Mouse (Mus musculus): ENCODE measurements around the gene Trio. TPM values are rescaled to one million over a fixed set of nuclear protein-coding genes. Genes with fewer than 3 reads are reported as not detected.

The Trio gene
- polyA plus RNA-seq, 1 experiment from 2014 or later, result 17.4 TPM

GRCm38 (mm10) chr15:27943486-27944195 lies 82.0 kb downstream of the Trio start:
- Histone ChIP-seq H3K27ac (no peak overlapping the region), H3K9me3 (replicated peaks; ENCODE audit: low read length) (no peaks in the 10 kb centered on the region), H3K4me1 (replicated peaks; ENCODE audit: insufficient read depth, low read length) (0 out of 2 replicates have a peak, but pooled peaks cover 16% of the 10 kb centered on the region), H3K9ac (ENCODE audit: low read depth, low read length) (no peak overlapping the region), H3K4me3 (replicated peaks; ENCODE audit: low read depth, low read length) (no peak overlapping the region), H3K36me3 (ENCODE audit: insufficient read depth, low read length) (no peaks in the 10 kb centered on the region), H3K27me3 (ENCODE audit: insufficient read depth, low read length) (no peaks in the 10 kb centered on the region), H3K4me2 (ENCODE audit: low read length) (no peak overlapping the region)
- no peak for TF ChIP-seq CTCF (IDR thresholded peaks at IDR 0.05; ENCODE audit: low read depth)
- ATAC-seq (replicated peaks; ENCODE audit: low FRiP score, low read depth) (peak; percentile 27; the same call in 1 of the 2 replicates), DNase-seq (ENCODE audit: low spot score) (no peak)
- WGBS, result 53% methylated on average over 18 of the region's 18 CpGs

- DNase-seq (ENCODE audit: low spot score) (no peak), ATAC-seq (replicated peaks; ENCODE audit: low FRiP score, low read depth) (no peak)
- Histone ChIP-seq H3K27me3 (ENCODE audit: insufficient read depth, low read length) (no peaks in the 10 kb centered on the region), H3K4me1 (replicated peaks; ENCODE audit: insufficient read depth, low read length) (peaks cover 23% of the 10 kb centered on the region), H3K27ac (no peak overlapping the region), H3K36me3 (ENCODE audit: insufficient read depth, low read length) (no peaks in the 10 kb centered on the region), H3K9me3 (replicated peaks; ENCODE audit: low read length) (no peaks in the 10 kb centered on the region), H3K4me3 (replicated peaks; ENCODE audit: low read depth, low read length) (no peak overlapping the region), H3K4me2 (ENCODE audit: low read length) (no peak overlapping the region), H3K9ac (ENCODE audit: low read depth, low read length) (no peak overlapping the region)
- TF ChIP-seq CTCF (IDR thresholded peaks at IDR 0.05; ENCODE audit: low read depth), result no peak
- 71% methylated on average over 11 of the region's 11 CpGs for WGBS
These were observed 83.3 kb downstream of the Trio start for GRCm38 (mm10) chr15:27942148-27942847.

GRCm38 (mm10) chr15:27941441-27941840 lies 84.2 kb downstream of the Trio start:
- no peak for ATAC-seq (replicated peaks; ENCODE audit: low FRiP score, low read depth)
- 48% methylated on average over 8 of the region's 8 CpGs for WGBS
- TF ChIP-seq CTCF (IDR thresholded peaks at IDR 0.05; ENCODE audit: low read depth), result no peak

GRCm38 (mm10) chr15:27941020-27941419 lies 84.6 kb downstream of the Trio start:
- no peak overlapping the region for H3K4me2 ChIP-seq (ENCODE audit: low read length)
- peaks cover 32% of the 10 kb centered on the region for H3K4me1 ChIP-seq (replicated peaks; ENCODE audit: insufficient read depth, low read length)
- peak; percentile 46 for DNase-seq (ENCODE audit: low spot score)
- WGBS, result 30% methylated on average over 8 of the region's 8 CpGs
- TF ChIP-seq CTCF (IDR thresholded peaks at IDR 0.05; ENCODE audit: low read depth), result no peak
- no peaks in the 10 kb centered on the region for H3K27me3 ChIP-seq (ENCODE audit: insufficient read depth, low read length)
- no peak overlapping the region for H3K9ac ChIP-seq (ENCODE audit: low read depth, low read length)
- H3K36me3 ChIP-seq (ENCODE audit: insufficient read depth, low read length), result no peaks in the 10 kb centered on the region
- no peaks in the 10 kb centered on the region for H3K9me3 ChIP-seq (replicated peaks; ENCODE audit: low read length)
- no peak for ATAC-seq (replicated peaks; ENCODE audit: low FRiP score, low read depth)
- H3K4me3 ChIP-seq (replicated peaks; ENCODE audit: low read depth, low read length), result no peak overlapping the region
- H3K27ac ChIP-seq, result no peak overlapping the region

More at GRCm38 (mm10) chr15:27941441-27941840, 84.2 kb downstream of the Trio start:
- no peaks in the 10 kb centered on the region for H3K27me3 ChIP-seq (ENCODE audit: insufficient read depth, low read length)
- H3K4me2 ChIP-seq (ENCODE audit: low read length), result no peak overlapping the region
- DNase-seq (ENCODE audit: low spot score), result no peak
- H3K9ac ChIP-seq (ENCODE audit: low read depth, low read length), result no peak overlapping the region
- H3K9me3 ChIP-seq (replicated peaks; ENCODE audit: low read length), result no peaks in the 10 kb centered on the region
- peaks cover 30% of the 10 kb centered on the region for H3K4me1 ChIP-seq (replicated peaks; ENCODE audit: insufficient read depth, low read length)
- no peaks in the 10 kb centered on the region for H3K36me3 ChIP-seq (ENCODE audit: insufficient read depth, low read length)
- H3K4me3 ChIP-seq (replicated peaks; ENCODE audit: low read depth, low read length), result no peak overlapping the region
- no peak overlapping the region for H3K27ac ChIP-seq

DNA sequence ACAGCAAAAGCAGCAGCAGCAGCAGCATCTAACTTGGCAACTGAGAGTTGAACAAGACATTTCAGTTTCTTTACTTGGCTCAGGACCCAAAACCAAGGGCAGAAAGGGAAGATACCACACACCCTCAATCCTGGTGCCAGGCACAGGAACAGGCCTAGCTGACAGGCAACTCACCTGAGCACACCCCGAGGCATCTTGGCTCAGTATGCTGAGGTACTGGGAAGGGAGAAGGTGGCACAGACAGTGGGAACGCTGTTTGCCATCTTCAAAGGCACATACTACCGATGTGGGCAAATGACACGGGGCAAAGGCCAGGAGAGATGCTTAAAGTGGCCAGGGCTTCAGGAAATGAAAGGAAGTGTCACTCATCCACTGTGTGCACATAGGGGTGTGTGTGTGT lies 85.6 kb downstream of the Trio start:
- Histone ChIP-seq H3K9me3 (replicated peaks; ENCODE audit: low read length) (no peaks in the 10 kb centered on the region), H3K4me2 (ENCODE audit: low read length) (no peak overlapping the region), H3K27ac (no peak overlapping the region), H3K36me3 (ENCODE audit: insufficient read depth, low read length) (no peaks in the 10 kb centered on the region), H3K27me3 (ENCODE audit: insufficient read depth, low read length) (no peaks in the 10 kb centered on the region), H3K4me1 (replicated peaks; ENCODE audit: insufficient read depth, low read length) (peaks cover 32% of the 10 kb centered on the region), H3K4me3 (replicated peaks; ENCODE audit: low read depth, low read length) (no peak overlapping the region), H3K9ac (ENCODE audit: low read depth, low read length) (no peak overlapping the region)
- DNase-seq (ENCODE audit: low spot score), result no peak
- TF ChIP-seq CTCF (IDR thresholded peaks at IDR 0.05; ENCODE audit: low read depth), result no peak
- 89% methylated on average over 4 of the region's 4 CpGs for WGBS
- no peak for ATAC-seq (replicated peaks; ENCODE audit: low FRiP score, low read depth)

- Histone ChIP-seq H3K4me3 (replicated peaks; ENCODE audit: low read depth, low read length) (no peak overlapping the region), H3K4me1 (replicated peaks; ENCODE audit: insufficient read depth, low read length) (peaks cover 32% of the 10 kb centered on the region), H3K9me3 (replicated peaks; ENCODE audit: low read length) (no peaks in the 10 kb centered on the region), H3K9ac (ENCODE audit: low read depth, low read length) (no peak overlapping the region), H3K27ac (no peak overlapping the region), H3K36me3 (ENCODE audit: insufficient read depth, low read length) (no peaks in the 10 kb centered on the region), H3K4me2 (ENCODE audit: low read length) (no peak overlapping the region), H3K27me3 (ENCODE audit: insufficient read depth, low read length) (no peaks in the 10 kb centered on the region)
- WGBS, result 74% methylated on average over 6 of the region's 6 CpGs
- DNase-seq (ENCODE audit: low spot score) (no peak), ATAC-seq (replicated peaks; ENCODE audit: low FRiP score, low read depth) (no peak)
- TF ChIP-seq CTCF (IDR thresholded peaks at IDR 0.05; ENCODE audit: low read depth), result no peak
These were observed 86.8 kb downstream of the Trio start for GRCm38 (mm10) chr15:27938886-27939285.
